Mouse (Mus musculus) kidney, postnatal 0 days (tissue): Measurements from ENCODE around the gene Abhd5. TPM values are rescaled to one million over a fixed set of nuclear protein-coding genes. Genes with fewer than 3 reads are reported as not detected.

Experiments
- ATAC-seq: fragments of 200-750 bp; cut with Nextera tagmentation; replicated peaks from 2 replicates; pipeline ENCODE4 v1.8.0; 2017; ENCODE audit warnings: low read depth, moderate number of reproducible peaks, moderate TSS enrichment, moderate library complexity; ENCODE audit not compliant: low FRiP score
- DNase-seq: peaks from one replicate; pipeline ENCODE4 v3.0.0-alpha.2; 2016; ENCODE audit warnings: low spot score
- H3K27ac ChIP-seq: fragments of 300-500 bp; sonication (generic); 2 replicates; pipeline ENCODE4 v1.5.1; 2014; ENCODE audit warnings: mild to moderate bottlenecking
- H3K27me3 ChIP-seq: fragments of 300-500 bp; sonication (generic); 2 replicates; pipeline ENCODE4 v1.6.1; 2014; ENCODE audit warnings: low read length, mixed read lengths; ENCODE audit not compliant: insufficient read depth
- H3K36me3 ChIP-seq: fragments of 300-500 bp; sonication (generic); 2 replicates; pipeline ENCODE4 v1.6.1; 2014; ENCODE audit warnings: low read length, mixed read lengths; ENCODE audit not compliant: insufficient read depth
- H3K4me1 ChIP-seq: fragments of 300-500 bp; sonication (generic); replicated peaks from 2 replicates; pipeline ENCODE4 v1.6.1; 2014; ENCODE audit warnings: antibody characterized with exemption, low read length, mixed read lengths; ENCODE audit not compliant: insufficient read depth
- H3K4me2 ChIP-seq: fragments of 300-500 bp; sonication (generic); 2 replicates; pipeline ENCODE4 v1.6.1; 2014; ENCODE audit warnings: mild to moderate bottlenecking, low read length, moderate library complexity, mixed read lengths
- H3K4me3 ChIP-seq: fragments of 300-500 bp; sonication (generic); replicated peaks from 2 replicates; pipeline ENCODE4 v1.5.1; 2014; ENCODE audit warnings: low read depth, low read length
- H3K9ac ChIP-seq: fragments of 300-500 bp; sonication (generic); 2 replicates; pipeline ENCODE4 v1.6.1; 2014; ENCODE audit warnings: low read depth, low read length
- H3K9me3 ChIP-seq: fragments of 300-500 bp; sonication (generic); replicated peaks from 2 replicates; pipeline ENCODE4 v1.6.1; 2016; ENCODE audit warnings: low read length, inconsistent platforms, mixed read lengths
- CTCF ChIP-seq: IDR thresholded peaks from 2 replicates; pipeline ENCODE4 v1.5.1; 2016; ENCODE audit warnings: antibody characterized with exemption, low read depth, mild to moderate bottlenecking, moderate library complexity
- WGBS: fragments of 180-500 bp; shearing (Covaris S2); extraction: QIAGEN DNeasy Blood & Tissue Kit; methylation state at CpG from one replicate; pipeline ENCODE4 v1.1.7; 2014; 5-methylcytosine and 5-hydroxymethylcytosine counted together
- polyA plus RNA-seq: library from polyadenylated mRNA; unstranded; fragments of >200 nt; fragmentation: Nextera tagmentation; extraction: Ambion mirVana; gene quantifications from 2 replicates; pipeline ENCODE4 v1.2.1, GENCODE M21; 2015

Gene Abhd5
- polyA plus RNA-seq, 1 experiment from 2014 or later = 30.3 TPM

GRCm38 (mm10) chr9:122372506-122372905 lies 21.1 kb downstream of the Abhd5 start:
- ATAC-seq = no peak
- 25% methylated on average over 4 of the region's 4 CpGs for WGBS
- TF ChIP-seq CTCF = no peak

GRCm38 (mm10) chr9:122372991-122373390 lies 21.6 kb downstream of the Abhd5 start:
- H3K4me3 ChIP-seq = no peak overlapping the region
- H3K9me3 ChIP-seq = no peaks in the 10 kb centered on the region
- H3K36me3 ChIP-seq = peaks cover 3% of the 10 kb centered on the region; the same call in 1 of the 2 replicates
- no peak for DNase-seq
- no peak for ATAC-seq
- H3K4me1 ChIP-seq = no peaks in the 10 kb centered on the region
- H3K4me2 ChIP-seq = no peak overlapping the region
- 71% methylated on average over 1 of the region's 1 CpGs for WGBS
- no peak overlapping the region for H3K27ac ChIP-seq
- TF ChIP-seq CTCF = no peak
- H3K27me3 ChIP-seq = no peaks in the 10 kb centered on the region
- H3K9ac ChIP-seq = no peak overlapping the region

More at GRCm38 (mm10) chr9:122372506-122372905, 21.1 kb downstream of the Abhd5 start:
- H3K27me3 ChIP-seq = no peaks in the 10 kb centered on the region
- DNase-seq = peak; percentile 13
- no peak overlapping the region for H3K9ac ChIP-seq
- no peak overlapping the region for H3K27ac ChIP-seq
- no peak overlapping the region for H3K4me2 ChIP-seq
- no peaks in the 10 kb centered on the region for H3K36me3 ChIP-seq
- no peaks in the 10 kb centered on the region for H3K9me3 ChIP-seq
- H3K4me1 ChIP-seq = no peaks in the 10 kb centered on the region
- H3K4me3 ChIP-seq = no peak overlapping the region

- Histone ChIP-seq H3K9me3 (no peaks in the 10 kb centered on the region), H3K4me2 (no peak overlapping the region), H3K27me3 (no peaks in the 10 kb centered on the region), H3K36me3 (peaks cover 13% of the 10 kb centered on the region; the same call in 1 of the 2 replicates), H3K27ac (no peak overlapping the region), H3K9ac (no peak overlapping the region), H3K4me3 (no peak overlapping the region), H3K4me1 (no peaks in the 10 kb centered on the region)
- no peak for ATAC-seq
- TF ChIP-seq CTCF = no peak
- no peak for DNase-seq
- WGBS = 89% methylated on average over 6 of the region's 6 CpGs
Measured at GRCm38 (mm10) chr9:122378986-122379385, 27.6 kb downstream of the Abhd5 start.

- no peak overlapping the region for H3K4me3 ChIP-seq
- no peaks in the 10 kb centered on the region for H3K9me3 ChIP-seq
- H3K4me1 ChIP-seq = no peaks in the 10 kb centered on the region
- no peak overlapping the region for H3K27ac ChIP-seq
- no peaks in the 10 kb centered on the region for H3K27me3 ChIP-seq
- ATAC-seq = no peak
- no peak overlapping the region for H3K4me2 ChIP-seq
- WGBS = 69% methylated on average over 6 of the region's 6 CpGs
- TF ChIP-seq CTCF = no peak
- no peak for DNase-seq
- peaks cover 13% of the 10 kb centered on the region; the same call in 1 of the 2 replicates for H3K36me3 ChIP-seq
- H3K9ac ChIP-seq = no peak overlapping the region
Measured at GRCm38 (mm10) chr9:122380959-122381358, 29.6 kb downstream of the Abhd5 start.

- Histone ChIP-seq H3K36me3 (peaks cover 13% of the 10 kb centered on the region; the same call in 1 of the 2 replicates), H3K4me1 (no peaks in the 10 kb centered on the region), H3K27me3 (no peaks in the 10 kb centered on the region), H3K4me2 (no peak overlapping the region), H3K9ac (no peak overlapping the region), H3K27ac (no peak overlapping the region), H3K9me3 (no peaks in the 10 kb centered on the region), H3K4me3 (no peak overlapping the region)
- 89% methylated on average over 6 of the region's 6 CpGs for WGBS
- ATAC-seq = no peak
- no peak for DNase-seq
- no peak for TF ChIP-seq CTCF
Measured at GRCm38 (mm10) chr9:122382006-122382405, 30.6 kb downstream of the Abhd5 start.

GRCm38 (mm10) chr9:122386015-122386414 lies 34.6 kb downstream of the Abhd5 start:
- TF ChIP-seq CTCF = no peak
- WGBS = 74% methylated on average over 3 of the region's 3 CpGs
- Histone ChIP-seq H3K4me3 (no peak overlapping the region), H3K9ac (no peak overlapping the region), H3K4me2 (no peak overlapping the region), H3K27ac (no peak overlapping the region), H3K27me3 (no peaks in the 10 kb centered on the region), H3K9me3 (no peaks in the 10 kb centered on the region), H3K36me3 (peaks cover 5% of the 10 kb centered on the region; the same call in 1 of the 2 replicates), H3K4me1 (no peaks in the 10 kb centered on the region)
- DNase-seq (no peak), ATAC-seq (no peak)

- no peak overlapping the region for H3K9ac ChIP-seq
- no peaks in the 10 kb centered on the region for H3K9me3 ChIP-seq
- no peak overlapping the region for H3K27ac ChIP-seq
- no peak for TF ChIP-seq CTCF
- H3K27me3 ChIP-seq = no peaks in the 10 kb centered on the region
- ATAC-seq (no peak), DNase-seq (no peak)
- H3K4me3 ChIP-seq = no peak overlapping the region
- WGBS = 83% methylated on average over 5 of the region's 5 CpGs
- no peaks in the 10 kb centered on the region for H3K36me3 ChIP-seq
- no peaks in the 10 kb centered on the region for H3K4me1 ChIP-seq
- no peak overlapping the region for H3K4me2 ChIP-seq
Measured at GRCm38 (mm10) chr9:122389287-122389920, 38.0 kb downstream of the Abhd5 start.
